Mouse (Mus musculus): ENCODE measurements at regions not wholly inside any gene's neighbourhood (a gene's known extent, or its start where the extent isn't known, plus 50 kb on each side); places are given as distances from the start of the nearest gene placed in this dataset.

DNA sequence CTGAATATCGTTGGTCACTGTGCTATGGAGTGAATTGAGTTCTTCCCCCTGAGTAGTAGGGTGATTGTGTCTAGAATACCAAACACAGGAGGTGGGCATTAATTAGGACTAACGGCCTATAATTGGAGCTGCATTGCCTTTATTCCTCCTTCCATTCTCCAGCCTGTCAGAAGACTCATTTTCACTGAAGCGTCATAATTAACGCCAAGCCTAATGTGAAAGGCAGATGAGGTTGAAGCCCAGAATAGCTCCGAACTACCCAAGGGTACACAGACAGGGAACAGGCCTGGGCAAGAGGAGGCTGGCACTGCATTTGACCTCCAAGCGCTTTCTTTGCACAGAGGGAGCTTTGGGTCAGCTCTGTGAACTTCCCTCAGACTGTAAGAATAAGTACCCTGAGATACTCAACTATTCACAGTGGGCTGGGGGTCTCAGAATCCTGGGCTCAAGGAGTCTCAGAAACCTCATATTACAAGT, 386.5 kb downstream of the Brinp2 start:
- H3K4me3 ChIP-seq (replicated peaks; ENCODE audit: insufficient read depth, low read depth, low read length): no peak overlapping the region
- 37% methylated on average over 6 of the region's 6 CpGs for WGBS
- no peaks in the 10 kb centered on the region for H3K4me1 ChIP-seq (ENCODE audit: control insufficient read depth, insufficient read depth, low read length)
- no peaks in the 10 kb centered on the region; the same call in 1 of the 2 replicates for H3K27me3 ChIP-seq (ENCODE audit: control insufficient read depth, insufficient read depth, low read length)
- no peak for TF ChIP-seq CTCF (IDR thresholded peaks at IDR 0.05; ENCODE audit: borderline replicate concordance, insufficient read depth, low read depth, low read length)
- TF ChIP-seq POLR2A (IDR thresholded peaks at IDR 0.05; ENCODE audit: borderline replicate concordance, insufficient read depth, low read length): no peak
- no peak for DNase-seq
- H3K27ac ChIP-seq (ENCODE audit: insufficient read depth, low read length): no peak overlapping the region

DNA sequence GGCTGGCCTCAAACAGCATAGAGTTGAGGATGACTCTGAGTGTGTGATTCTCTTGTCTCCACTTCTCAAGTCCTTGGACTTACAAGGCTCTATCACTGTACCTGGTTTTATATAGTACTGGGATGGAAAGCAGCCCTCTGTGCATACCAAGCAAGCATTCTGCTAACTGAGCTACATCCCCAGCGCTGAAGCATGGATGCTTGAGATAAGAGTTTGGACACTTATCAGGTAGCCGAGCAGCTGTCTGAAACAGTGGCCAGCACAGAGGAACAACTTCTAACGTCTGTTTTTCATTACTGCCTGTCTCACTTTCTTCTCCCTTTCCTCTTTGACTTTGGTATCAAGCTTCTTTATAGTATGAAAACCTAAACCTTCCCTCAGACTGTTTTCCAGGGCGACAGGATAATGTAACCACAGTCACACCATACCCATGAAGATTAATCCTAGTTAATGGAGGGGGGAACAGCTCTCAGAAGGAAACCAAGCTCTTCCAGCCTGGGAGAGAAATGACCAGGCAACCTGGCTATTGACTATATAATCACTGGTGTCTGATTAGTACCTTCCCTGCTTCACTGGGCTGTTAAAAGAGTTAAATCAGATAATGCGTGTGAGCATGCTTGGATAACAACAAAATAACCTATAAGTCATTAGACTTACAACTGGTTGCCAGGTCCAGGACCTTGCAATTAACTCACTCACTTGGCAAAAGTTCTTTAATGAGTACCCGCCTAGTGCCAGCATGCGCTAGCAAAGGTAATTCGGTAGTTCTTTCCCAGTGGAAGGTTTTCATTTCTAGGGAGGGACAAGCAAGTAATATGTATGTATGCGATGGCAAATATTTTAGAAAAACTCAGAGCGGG, 382.5 kb downstream of the Brinp2 start:
- no peak for DNase-seq
- 75% methylated on average over 10 of the region's 10 CpGs for WGBS
- H3K4me1 ChIP-seq (ENCODE audit: control insufficient read depth, insufficient read depth, low read length): no peaks in the 10 kb centered on the region
- H3K27ac ChIP-seq (ENCODE audit: insufficient read depth, low read length): no peak overlapping the region
- H3K4me3 ChIP-seq (replicated peaks; ENCODE audit: insufficient read depth, low read depth, low read length): no peak overlapping the region
- no peaks in the 10 kb centered on the region; the same call in 1 of the 2 replicates for H3K27me3 ChIP-seq (ENCODE audit: control insufficient read depth, insufficient read depth, low read length)
- no peak for TF ChIP-seq CTCF (IDR thresholded peaks at IDR 0.05; ENCODE audit: borderline replicate concordance, insufficient read depth, low read depth, low read length)
- no peak for TF ChIP-seq POLR2A (IDR thresholded peaks at IDR 0.05; ENCODE audit: borderline replicate concordance, insufficient read depth, low read length)

DNA sequence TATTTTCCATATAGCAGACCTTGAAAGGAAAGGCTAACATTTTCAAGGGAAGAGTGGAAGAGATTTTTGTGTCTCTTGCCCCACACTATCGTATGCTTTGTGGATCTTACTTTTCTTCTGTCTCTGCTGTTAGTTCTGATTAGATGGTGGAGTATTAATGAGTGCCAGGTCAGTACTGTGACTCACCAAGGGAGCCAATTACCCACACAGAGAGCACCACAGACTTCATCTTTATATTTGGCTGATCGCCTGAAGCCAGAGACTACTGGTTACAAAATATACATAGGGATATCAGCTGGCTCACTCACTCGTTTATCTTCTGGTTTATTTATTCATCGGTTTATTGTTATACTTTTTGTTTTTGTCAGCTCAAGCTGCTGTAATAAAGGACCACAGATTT, 381.5 kb downstream of the Brinp2 start:
- no peak overlapping the region for H3K4me3 ChIP-seq (replicated peaks; ENCODE audit: insufficient read depth, low read depth, low read length)
- no peaks in the 10 kb centered on the region; the same call in 1 of the 2 replicates for H3K27me3 ChIP-seq (ENCODE audit: control insufficient read depth, insufficient read depth, low read length)
- WGBS: 31% methylated on average over 4 of the region's 4 CpGs
- DNase-seq: no peak
- H3K27ac ChIP-seq (ENCODE audit: insufficient read depth, low read length): no peak overlapping the region
- no peak for TF ChIP-seq POLR2A (IDR thresholded peaks at IDR 0.05; ENCODE audit: borderline replicate concordance, insufficient read depth, low read length)
- no peak for TF ChIP-seq CTCF (IDR thresholded peaks at IDR 0.05; ENCODE audit: borderline replicate concordance, insufficient read depth, low read depth, low read length)
- H3K4me1 ChIP-seq (ENCODE audit: control insufficient read depth, insufficient read depth, low read length): no peaks in the 10 kb centered on the region

DNA sequence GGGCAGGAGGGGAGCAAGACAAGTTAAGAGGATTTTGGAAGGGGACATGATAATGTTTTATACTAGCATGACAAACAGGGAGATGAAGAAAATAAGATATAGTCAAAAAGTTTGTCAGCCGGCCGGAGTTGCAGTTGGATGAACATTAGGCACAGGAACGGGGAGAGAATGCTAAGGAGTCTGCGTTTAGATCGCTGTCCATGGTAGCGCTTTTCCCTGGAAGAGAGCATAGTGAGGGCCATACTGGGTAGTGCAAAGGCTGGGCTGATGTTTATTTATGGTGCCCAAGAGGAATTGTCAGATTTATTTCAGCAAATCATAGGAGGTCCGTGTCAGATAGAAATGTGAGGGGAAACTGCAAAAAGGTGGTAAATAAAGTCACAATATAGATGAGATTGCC, 337.0 kb downstream of the Brinp2 start:
- DNase-seq: no peak
- H3K27me3 ChIP-seq (ENCODE audit: control insufficient read depth, insufficient read depth, low read length): no peaks in the 10 kb centered on the region
- H3K4me1 ChIP-seq (ENCODE audit: control insufficient read depth, insufficient read depth, low read length): no peaks in the 10 kb centered on the region
- no peak overlapping the region for H3K27ac ChIP-seq (ENCODE audit: insufficient read depth, low read length)
- no peak overlapping the region for H3K4me3 ChIP-seq (replicated peaks; ENCODE audit: insufficient read depth, low read depth, low read length)
- TF ChIP-seq POLR2A (IDR thresholded peaks at IDR 0.05; ENCODE audit: borderline replicate concordance, insufficient read depth, low read length): no peak
- TF ChIP-seq CTCF (IDR thresholded peaks at IDR 0.05; ENCODE audit: borderline replicate concordance, insufficient read depth, low read depth, low read length): no peak
- WGBS: 31% methylated on average over 7 of the region's 7 CpGs

DNA sequence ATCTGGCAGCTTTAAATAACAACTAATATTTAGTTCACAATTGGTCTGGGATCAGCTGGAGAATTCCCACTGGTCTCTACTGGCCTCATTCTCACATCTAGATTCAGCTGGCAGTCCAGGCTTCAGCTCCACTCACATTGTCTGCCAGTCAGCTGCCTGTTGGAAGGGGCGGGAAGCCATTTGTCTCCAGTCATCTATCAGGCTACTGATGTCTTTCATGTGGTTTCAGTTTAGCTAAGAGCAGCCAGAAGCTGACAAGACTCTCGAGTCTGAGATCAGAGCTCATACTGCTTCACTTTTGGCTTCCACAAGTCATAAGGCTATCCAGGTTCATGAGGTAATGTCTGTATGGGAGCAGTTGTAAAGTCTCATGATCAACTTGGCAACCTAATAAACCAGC, 316.4 kb downstream of the Brinp2 start:
- DNase-seq: no peak
- no peaks in the 10 kb centered on the region for H3K27me3 ChIP-seq (ENCODE audit: control insufficient read depth, insufficient read depth, low read length)
- H3K4me1 ChIP-seq (ENCODE audit: control insufficient read depth, insufficient read depth, low read length): no peaks in the 10 kb centered on the region
- 28% methylated on average over 2 of the region's 2 CpGs for WGBS
- no peak overlapping the region for H3K4me3 ChIP-seq (replicated peaks; ENCODE audit: insufficient read depth, low read depth, low read length)
- no peak overlapping the region for H3K27ac ChIP-seq (ENCODE audit: insufficient read depth, low read length)
- no peak for TF ChIP-seq POLR2A (IDR thresholded peaks at IDR 0.05; ENCODE audit: borderline replicate concordance, insufficient read depth, low read length)
- no peak for TF ChIP-seq CTCF (IDR thresholded peaks at IDR 0.05; ENCODE audit: borderline replicate concordance, insufficient read depth, low read depth, low read length)

DNA sequence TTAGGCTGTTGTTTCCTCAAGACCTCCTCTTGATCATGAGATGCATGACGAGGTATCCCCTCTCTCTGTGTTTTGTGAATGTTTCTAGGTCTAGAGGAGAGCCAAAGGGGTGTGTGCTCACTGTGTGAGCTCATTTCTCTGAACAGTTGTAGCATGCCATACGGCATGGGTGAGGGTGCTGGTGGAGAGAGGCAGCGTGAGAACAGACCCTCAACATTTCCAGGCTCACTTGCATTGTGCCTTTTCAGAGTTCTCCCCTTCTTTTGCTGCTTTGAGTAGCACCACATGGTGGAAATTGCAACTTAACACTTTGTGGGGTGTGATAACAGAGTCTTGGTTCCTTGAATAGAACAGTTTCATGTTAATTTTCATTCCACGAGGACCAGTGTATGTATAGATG, 315.8 kb downstream of the Brinp2 start:
- no peak overlapping the region for H3K27ac ChIP-seq (ENCODE audit: insufficient read depth, low read length)
- DNase-seq: no peak
- 80% methylated on average over 4 of the region's 4 CpGs for WGBS
- H3K27me3 ChIP-seq (ENCODE audit: control insufficient read depth, insufficient read depth, low read length): no peaks in the 10 kb centered on the region
- H3K4me3 ChIP-seq (replicated peaks; ENCODE audit: insufficient read depth, low read depth, low read length): no peak overlapping the region
- no peaks in the 10 kb centered on the region for H3K4me1 ChIP-seq (ENCODE audit: control insufficient read depth, insufficient read depth, low read length)
- no peak for TF ChIP-seq CTCF (IDR thresholded peaks at IDR 0.05; ENCODE audit: borderline replicate concordance, insufficient read depth, low read depth, low read length)

DNA sequence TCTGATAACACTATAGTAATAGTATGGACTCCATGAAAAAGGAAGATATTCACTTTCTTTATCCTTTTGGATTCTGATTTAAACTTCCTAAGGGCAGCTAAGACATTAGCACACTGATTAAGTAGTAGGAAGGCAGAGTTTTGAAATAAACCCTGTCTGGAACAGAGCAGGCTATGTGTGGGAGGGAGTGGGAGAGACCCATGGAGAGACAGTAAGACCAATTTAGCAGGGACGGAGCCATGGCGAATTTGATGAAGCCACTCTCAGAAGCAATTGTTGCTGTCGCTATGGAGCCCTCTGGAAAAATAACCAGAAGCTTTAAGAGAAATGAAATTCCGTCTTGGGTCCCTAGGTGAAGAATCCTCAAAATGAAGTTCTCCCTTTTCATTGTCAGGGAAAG, 303.5 kb downstream of the Brinp2 start:
- TF ChIP-seq CTCF (IDR thresholded peaks at IDR 0.05; ENCODE audit: borderline replicate concordance, insufficient read depth, low read depth, low read length): no peak
- TF ChIP-seq POLR2A (IDR thresholded peaks at IDR 0.05; ENCODE audit: borderline replicate concordance, insufficient read depth, low read length): no peak
- DNase-seq: no peak

DNA sequence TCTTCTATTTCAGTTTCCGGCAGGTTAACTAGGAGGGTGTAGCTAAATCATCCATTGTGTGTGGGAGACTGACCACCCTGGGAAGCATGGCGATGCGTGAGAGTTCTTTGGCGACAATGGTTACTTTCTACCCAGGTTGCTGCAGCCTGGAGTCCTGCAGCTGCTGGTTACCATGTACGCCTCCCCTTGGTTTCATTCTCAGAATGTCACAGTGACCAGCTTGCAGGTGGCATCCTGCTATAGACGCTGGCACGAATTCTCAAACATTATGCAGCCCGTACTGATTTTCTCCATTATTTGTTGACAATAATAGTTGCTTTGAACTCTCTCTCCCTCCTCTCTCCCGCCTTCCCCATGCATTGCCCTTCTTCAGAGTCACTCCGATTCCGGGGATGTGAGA, 301.2 kb downstream of the Brinp2 start:
- DNase-seq: no peak
- Histone ChIP-seq H3K27ac (ENCODE audit: insufficient read depth, low read length) (no peak overlapping the region), H3K27me3 (ENCODE audit: control insufficient read depth, insufficient read depth, low read length) (no peaks in the 10 kb centered on the region), H3K4me3 (replicated peaks; ENCODE audit: insufficient read depth, low read depth, low read length) (no peak overlapping the region), H3K4me1 (ENCODE audit: control insufficient read depth, insufficient read depth, low read length) (no peaks in the 10 kb centered on the region)
- no peak for TF ChIP-seq POLR2A (IDR thresholded peaks at IDR 0.05; ENCODE audit: borderline replicate concordance, insufficient read depth, low read length)
- 47% methylated on average over 11 of the region's 11 CpGs for WGBS

More for the DNA sequence above, 303.5 kb downstream of the Brinp2 start:
- no peak overlapping the region for H3K4me3 ChIP-seq (replicated peaks; ENCODE audit: insufficient read depth, low read depth, low read length)
- 67% methylated on average over 4 of the region's 4 CpGs for WGBS
- no peaks in the 10 kb centered on the region for H3K27me3 ChIP-seq (ENCODE audit: control insufficient read depth, insufficient read depth, low read length)
- no peaks in the 10 kb centered on the region for H3K4me1 ChIP-seq (ENCODE audit: control insufficient read depth, insufficient read depth, low read length)
- H3K27ac ChIP-seq (ENCODE audit: insufficient read depth, low read length): no peak overlapping the region
